Mouse (Mus musculus): ENCODE measurements around the gene Ifi35.

Gene Ifi35

DNA sequence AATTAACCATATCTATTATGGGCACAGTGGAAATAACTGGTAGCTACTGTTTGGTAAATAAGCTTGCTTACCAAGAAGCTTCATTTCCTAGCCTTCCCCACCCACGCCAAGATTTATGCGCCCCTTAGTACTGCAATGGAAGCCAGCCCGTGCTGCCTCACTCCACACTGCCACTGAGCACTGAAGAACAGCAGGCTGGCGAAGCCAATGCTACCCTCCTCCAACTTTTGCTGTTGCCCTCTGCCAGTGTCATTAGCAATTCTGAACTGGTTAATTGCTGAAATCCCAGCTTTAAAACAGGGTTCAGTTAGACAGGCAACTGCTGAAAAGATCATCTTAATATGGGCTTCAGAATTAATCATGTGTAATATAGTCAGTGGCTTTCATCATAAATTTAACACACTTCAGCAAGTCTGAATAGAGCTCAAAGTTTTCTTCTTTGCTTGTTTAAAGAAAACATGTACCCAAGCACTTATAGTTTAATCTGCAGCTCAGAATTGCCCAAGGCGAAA is 58.1 kb downstream of the Ifi35 start:
- ChIA-PET CTCF (interaction anchor here in 2 of 4 experiments (1.3 to 1.6 kb wide), 2 partner anchors 39 to 56 kb away, joined by 4 to 5 read pairs; no protein-coding TSS in a partner anchor), POLR2A (interaction anchor here in 3 of 4 experiments (0.6 to 8.7 kb wide), 36 partner anchors 9 to 77 kb away, joined by 3 to 78 read pairs (median 6); partner anchors contain the start of genes Nbr1 (in 2 of the 3), Rpl27 (in 2 of the 3), Rnd2 (in 1 of the 3) and Tmem106a (in 1 of the 3))

DNA sequence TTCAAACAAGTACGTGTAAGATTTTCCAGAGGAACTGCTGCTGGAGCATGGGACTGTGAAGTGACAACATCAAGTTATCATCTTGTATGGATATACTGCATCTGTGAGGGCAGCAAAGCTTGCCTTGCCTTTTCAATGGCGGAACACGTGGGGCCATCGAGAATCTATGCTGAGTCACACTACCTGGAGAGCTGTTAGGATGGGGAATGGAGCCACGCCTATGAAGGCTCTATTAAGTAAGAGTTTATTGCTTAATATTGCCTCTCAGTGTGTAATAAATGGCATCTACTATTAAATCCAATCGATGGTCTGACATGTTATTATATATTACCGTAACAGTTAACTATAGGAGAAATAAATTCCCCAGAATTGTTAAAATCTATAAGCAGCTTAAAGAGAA is 58.9 kb downstream of the Ifi35 start:
- ChIA-PET CTCF (interaction anchor here in 3 of 4 experiments (0.5 to 1.6 kb wide), 4 partner anchors 40 to 90 kb away, joined by 3 to 5 read pairs (median 4); partner anchors contain the start of gene Rpl27 (in 1 of the 3)), POLR2A (interaction anchor here (0.5 to 8.7 kb wide), 33 partner anchors 10 to 83 kb away, joined by 3 to 78 read pairs (median 6); partner anchors contain the start of genes Nbr1 (in 2 of the 4), Rpl27 (in 2 of the 4), Rnd2 (in 1 of the 4) and Tmem106a (in 1 of the 4))

All from embryonic stem cell, embryonic (primary cell).